Mouse (Mus musculus): Measurements from ENCODE around the gene Gm6899. TPM values are rescaled to one million over a fixed set of nuclear protein-coding genes. Genes with fewer than 3 reads are reported as not detected.

Gene Gm6899
- polyA plus RNA-seq, 1 experiment from 2014 or later, result not detected

- WGBS, result 58% methylated on average over 6 of the region's 6 CpGs
- Histone ChIP-seq H3K27me3 (ENCODE audit: control insufficient read depth, insufficient read depth, low read length) (no peaks in the 10 kb centered on the region), H3K36me3 (ENCODE audit: control insufficient read depth, insufficient read depth, low read length) (no peaks in the 10 kb centered on the region), H3K9me3 (ENCODE audit: control insufficient read depth, low read length) (no peaks in the 10 kb centered on the region), H3K4me3 (ENCODE audit: low read length) (no peak overlapping the region), H3K27ac (ENCODE audit: low read depth, low read length) (no peak overlapping the region), H3K4me2 (replicated peaks; ENCODE audit: low read depth, low read length) (no peak overlapping the region), H3K9ac (ENCODE audit: low read depth, low read length) (no peak overlapping the region), H3K4me1 (ENCODE audit: control insufficient read depth, insufficient read depth, low read length) (0 out of 2 replicates have a peak, but pooled peaks cover 5% of the 10 kb centered on the region)
- no peak for ATAC-seq (ENCODE audit: low FRiP score, low TSS enrichment)
These were observed 4.1 kb downstream of the Gm6899 start for GRCm38 (mm10) chr11:26597145-26597544.

- H3K4me3 ChIP-seq (ENCODE audit: low read length), result no peak overlapping the region
These were observed 4.7 kb downstream of the Gm6899 start for GRCm38 (mm10) chr11:26597761-26598160.

GRCm38 (mm10) chr11:26598876-26599275, 5.8 kb downstream of the Gm6899 start:
- no peak overlapping the region for H3K4me2 ChIP-seq (replicated peaks; ENCODE audit: low read depth, low read length)
- H3K36me3 ChIP-seq (ENCODE audit: control insufficient read depth, insufficient read depth, low read length), result no peaks in the 10 kb centered on the region
- no peaks in the 10 kb centered on the region for H3K4me1 ChIP-seq (ENCODE audit: control insufficient read depth, insufficient read depth, low read length)
- no peak for ATAC-seq (ENCODE audit: low FRiP score, low TSS enrichment)
- no peak overlapping the region for H3K4me3 ChIP-seq (ENCODE audit: low read length)
- no peaks in the 10 kb centered on the region for H3K9me3 ChIP-seq (ENCODE audit: control insufficient read depth, low read length)
- H3K27me3 ChIP-seq (ENCODE audit: control insufficient read depth, insufficient read depth, low read length), result no peaks in the 10 kb centered on the region
- WGBS, result 69% methylated on average over 1 of the region's 1 CpGs
- no peak overlapping the region for H3K27ac ChIP-seq (ENCODE audit: low read depth, low read length)
- no peak overlapping the region for H3K9ac ChIP-seq (ENCODE audit: low read depth, low read length)

More at GRCm38 (mm10) chr11:26597761-26598160, 4.7 kb downstream of the Gm6899 start:
- no peak for ATAC-seq (ENCODE audit: low FRiP score, low TSS enrichment)
- Histone ChIP-seq H3K4me1 (ENCODE audit: control insufficient read depth, insufficient read depth, low read length) (no peaks in the 10 kb centered on the region), H3K27ac (ENCODE audit: low read depth, low read length) (no peak overlapping the region), H3K4me2 (replicated peaks; ENCODE audit: low read depth, low read length) (no peak overlapping the region), H3K9ac (ENCODE audit: low read depth, low read length) (no peak overlapping the region), H3K27me3 (ENCODE audit: control insufficient read depth, insufficient read depth, low read length) (no peaks in the 10 kb centered on the region), H3K36me3 (ENCODE audit: control insufficient read depth, insufficient read depth, low read length) (no peaks in the 10 kb centered on the region), H3K9me3 (ENCODE audit: control insufficient read depth, low read length) (no peaks in the 10 kb centered on the region)
- 78% methylated on average over 6 of the region's 6 CpGs for WGBS

- H3K36me3 ChIP-seq (ENCODE audit: control insufficient read depth, insufficient read depth, low read length), result no peaks in the 10 kb centered on the region
- no peak overlapping the region for H3K9ac ChIP-seq (ENCODE audit: low read depth, low read length)
- H3K27me3 ChIP-seq (ENCODE audit: control insufficient read depth, insufficient read depth, low read length), result no peaks in the 10 kb centered on the region
- H3K4me2 ChIP-seq (replicated peaks; ENCODE audit: low read depth, low read length), result no peak overlapping the region
- H3K27ac ChIP-seq (ENCODE audit: low read depth, low read length), result no peak overlapping the region
- no peak for ATAC-seq (ENCODE audit: low FRiP score, low TSS enrichment)
- 93% methylated on average over 4 of the region's 4 CpGs for WGBS
- H3K9me3 ChIP-seq (ENCODE audit: control insufficient read depth, low read length), result no peaks in the 10 kb centered on the region
- H3K4me3 ChIP-seq (ENCODE audit: low read length), result no peak overlapping the region
- no peaks in the 10 kb centered on the region for H3K4me1 ChIP-seq (ENCODE audit: control insufficient read depth, insufficient read depth, low read length)
These were observed 7.7 kb downstream of the Gm6899 start for GRCm38 (mm10) chr11:26600692-26601091.

- no peak for ATAC-seq (ENCODE audit: low FRiP score, low TSS enrichment)
- Histone ChIP-seq H3K9ac (ENCODE audit: low read depth, low read length) (no peak overlapping the region), H3K27me3 (ENCODE audit: control insufficient read depth, insufficient read depth, low read length) (no peaks in the 10 kb centered on the region), H3K27ac (ENCODE audit: low read depth, low read length) (no peak overlapping the region), H3K36me3 (ENCODE audit: control insufficient read depth, insufficient read depth, low read length) (no peaks in the 10 kb centered on the region), H3K4me1 (ENCODE audit: control insufficient read depth, insufficient read depth, low read length) (no peaks in the 10 kb centered on the region), H3K4me3 (ENCODE audit: low read length) (no peak overlapping the region), H3K9me3 (ENCODE audit: control insufficient read depth, low read length) (no peaks in the 10 kb centered on the region), H3K4me2 (replicated peaks; ENCODE audit: low read depth, low read length) (no peak overlapping the region)
- WGBS, result 84% methylated on average over 2 of the region's 2 CpGs
These were observed 8.6 kb downstream of the Gm6899 start for GRCm38 (mm10) chr11:26601571-26602175.

GRCm38 (mm10) chr11:26604061-26604655, 11.1 kb downstream of the Gm6899 start:
- Histone ChIP-seq H3K36me3 (ENCODE audit: control insufficient read depth, insufficient read depth, low read length) (no peaks in the 10 kb centered on the region), H3K9me3 (ENCODE audit: control insufficient read depth, low read length) (no peaks in the 10 kb centered on the region), H3K27me3 (ENCODE audit: control insufficient read depth, insufficient read depth, low read length) (no peaks in the 10 kb centered on the region), H3K27ac (ENCODE audit: low read depth, low read length) (no peak overlapping the region), H3K9ac (ENCODE audit: low read depth, low read length) (no peak overlapping the region), H3K4me2 (replicated peaks; ENCODE audit: low read depth, low read length) (no peak overlapping the region), H3K4me3 (ENCODE audit: low read length) (no peak overlapping the region), H3K4me1 (ENCODE audit: control insufficient read depth, insufficient read depth, low read length) (no peaks in the 10 kb centered on the region)
- WGBS, result 100% methylated on average over 1 of the region's 1 CpGs
- ATAC-seq (ENCODE audit: low FRiP score, low TSS enrichment), result no peak

GRCm38 (mm10) chr11:26608795-26609194, 15.8 kb downstream of the Gm6899 start:
- Histone ChIP-seq H3K27me3 (ENCODE audit: control insufficient read depth, insufficient read depth, low read length) (no peaks in the 10 kb centered on the region), H3K9me3 (ENCODE audit: control insufficient read depth, low read length) (no peaks in the 10 kb centered on the region), H3K36me3 (ENCODE audit: control insufficient read depth, insufficient read depth, low read length) (no peaks in the 10 kb centered on the region), H3K27ac (ENCODE audit: low read depth, low read length) (no peak overlapping the region), H3K4me1 (ENCODE audit: control insufficient read depth, insufficient read depth, low read length) (no peaks in the 10 kb centered on the region), H3K9ac (ENCODE audit: low read depth, low read length) (no peak overlapping the region), H3K4me2 (replicated peaks; ENCODE audit: low read depth, low read length) (no peak overlapping the region), H3K4me3 (ENCODE audit: low read length) (no peak overlapping the region)
- 55% methylated on average over 10 of the region's 10 CpGs for WGBS
- no peak for ATAC-seq (ENCODE audit: low FRiP score, low TSS enrichment)

GRCm38 (mm10) chr11:26618475-26619223, 25.6 kb downstream of the Gm6899 start:
- no peak overlapping the region for H3K9ac ChIP-seq (ENCODE audit: low read depth, low read length)
- no peaks in the 10 kb centered on the region for H3K36me3 ChIP-seq (ENCODE audit: control insufficient read depth, insufficient read depth, low read length)
- 94% methylated on average over 2 of the region's 2 CpGs for WGBS
- no peak for ATAC-seq (ENCODE audit: low FRiP score, low TSS enrichment)
- H3K9me3 ChIP-seq (ENCODE audit: control insufficient read depth, low read length), result no peaks in the 10 kb centered on the region
- no peaks in the 10 kb centered on the region for H3K27me3 ChIP-seq (ENCODE audit: control insufficient read depth, insufficient read depth, low read length)
- no peaks in the 10 kb centered on the region for H3K4me1 ChIP-seq (ENCODE audit: control insufficient read depth, insufficient read depth, low read length)
- no peak overlapping the region for H3K27ac ChIP-seq (ENCODE audit: low read depth, low read length)
- H3K4me3 ChIP-seq (ENCODE audit: low read length), result no peak overlapping the region
- no peak overlapping the region for H3K4me2 ChIP-seq (replicated peaks; ENCODE audit: low read depth, low read length)

- Histone ChIP-seq H3K27me3 (ENCODE audit: control insufficient read depth, insufficient read depth, low read length) (no peaks in the 10 kb centered on the region), H3K4me1 (ENCODE audit: control insufficient read depth, insufficient read depth, low read length) (no peaks in the 10 kb centered on the region), H3K36me3 (ENCODE audit: control insufficient read depth, insufficient read depth, low read length) (no peaks in the 10 kb centered on the region), H3K27ac (ENCODE audit: low read depth, low read length) (no peak overlapping the region), H3K4me2 (replicated peaks; ENCODE audit: low read depth, low read length) (no peak overlapping the region), H3K9me3 (ENCODE audit: control insufficient read depth, low read length) (no peaks in the 10 kb centered on the region), H3K9ac (ENCODE audit: low read depth, low read length) (no peak overlapping the region), H3K4me3 (ENCODE audit: low read length) (no peak overlapping the region)
- 78% methylated on average over 5 of the region's 5 CpGs for WGBS
- ATAC-seq (ENCODE audit: low FRiP score, low TSS enrichment), result no peak
These were observed 29.7 kb downstream of the Gm6899 start for GRCm38 (mm10) chr11:26622727-26623126.
